Mouse (Mus musculus) stomach, embryonic 15.5 days (tissue): ENCODE measurements at regions not wholly inside any gene's neighbourhood (a gene's known extent, or its start where the extent isn't known, plus 50 kb on each side); places are given as distances from the start of the nearest gene placed in this dataset.

ENCODE experiments used
- ATAC-seq: fragments of 200-750 bp; cut with Nextera tagmentation; 2 replicates; pipeline ENCODE4 v1.8.0; 2017; ENCODE audit warnings: low read depth, moderate number of reproducible peaks, moderate TSS enrichment; ENCODE audit not compliant: insufficient read depth, low FRiP score
- H3K27ac ChIP-seq: fragments of 300-500 bp; sonication (generic); 2 replicates; pipeline ENCODE4 v1.5.1; 2015; ENCODE audit warnings: mild to moderate bottlenecking, inconsistent platforms
- H3K27me3 ChIP-seq: fragments of 300-500 bp; sonication (generic); replicated peaks from 2 replicates; pipeline ENCODE4 v1.6.1; 2015; ENCODE audit warnings: inconsistent platforms
- H3K36me3 ChIP-seq: fragments of 300-500 bp; sonication (generic); 2 replicates; pipeline ENCODE4 v1.6.1; 2015; ENCODE audit warnings: inconsistent platforms
- H3K4me1 ChIP-seq: fragments of 300-500 bp; sonication (generic); 2 replicates; pipeline ENCODE4 v1.6.1; 2015; ENCODE audit warnings: inconsistent platforms
- H3K4me2 ChIP-seq: fragments of 300-500 bp; sonication (generic); 2 replicates; pipeline ENCODE4 v1.6.1; 2015; ENCODE audit warnings: mild to moderate bottlenecking, inconsistent platforms
- H3K4me3 ChIP-seq: fragments of 300-500 bp; sonication (generic); replicated peaks from 2 replicates; pipeline ENCODE4 v1.5.1; 2015; ENCODE audit warnings: inconsistent platforms
- H3K9ac ChIP-seq: fragments of 300-500 bp; sonication (generic); 2 replicates; pipeline ENCODE4 v1.6.1; 2015; ENCODE audit warnings: inconsistent platforms
- H3K9me3 ChIP-seq: fragments of 300-500 bp; sonication (generic); 2 replicates; pipeline ENCODE4 v1.6.1; 2016; ENCODE audit warnings: inconsistent platforms
- WGBS: fragments of 180-500 bp; shearing (Covaris S2); methylation state at CpG from one replicate; pipeline ENCODE4 v1.1.7; 2015; 5-methylcytosine and 5-hydroxymethylcytosine counted together

DNA sequence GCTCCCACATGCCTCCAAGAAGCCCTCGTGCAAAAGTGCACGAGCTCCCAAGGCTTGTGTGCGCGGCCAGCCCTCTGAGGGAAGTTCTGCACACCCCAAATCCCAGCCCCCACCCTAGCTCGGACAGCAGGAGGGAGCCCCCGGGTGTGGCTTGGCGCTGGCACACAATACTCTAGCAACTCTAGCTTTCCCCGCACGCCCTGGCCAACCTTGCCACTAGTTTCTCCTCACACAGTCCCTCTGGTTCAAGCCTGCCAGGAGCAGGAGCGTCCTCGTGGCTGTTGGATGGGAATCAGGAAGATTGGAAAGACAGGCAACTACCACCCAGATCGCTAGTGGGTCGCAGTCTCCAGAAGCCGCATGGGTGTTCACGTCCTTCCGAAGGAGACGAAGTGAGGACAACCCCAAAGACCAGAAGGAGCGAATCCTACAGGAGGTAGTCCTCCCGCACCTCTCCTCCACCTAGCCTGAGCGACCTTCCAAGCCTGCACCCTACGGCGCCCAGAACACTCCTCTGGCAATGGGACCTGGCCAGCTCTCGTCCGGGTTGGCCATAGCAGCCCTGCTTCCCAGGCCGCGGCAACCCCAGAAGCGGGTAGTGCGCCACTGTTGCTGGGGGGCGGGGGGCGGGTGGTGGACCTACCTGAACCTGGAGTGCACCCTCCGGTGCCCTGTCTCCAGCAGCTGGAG is 243.9 kb downstream of the Tex13c3 start:
- Histone ChIP-seq H3K9ac (0 out of 2 replicates have a peak overlapping the region, but pooled peaks have one; percentile 6), H3K36me3 (no peaks in the 10 kb centered on the region), H3K27ac (no peak overlapping the region), H3K4me2 (peak overlapping the region; percentile 74), H3K4me3 (peak overlapping the region; percentile 48), H3K9me3 (no peaks in the 10 kb centered on the region), H3K4me1 (no peaks in the 10 kb centered on the region), H3K27me3 (no peaks in the 10 kb centered on the region)
- WGBS: 17% methylated on average over 30 of the region's 31 CpGs
- ATAC-seq: peak; percentile 72; the same call in 1 of the 2 replicates

DNA sequence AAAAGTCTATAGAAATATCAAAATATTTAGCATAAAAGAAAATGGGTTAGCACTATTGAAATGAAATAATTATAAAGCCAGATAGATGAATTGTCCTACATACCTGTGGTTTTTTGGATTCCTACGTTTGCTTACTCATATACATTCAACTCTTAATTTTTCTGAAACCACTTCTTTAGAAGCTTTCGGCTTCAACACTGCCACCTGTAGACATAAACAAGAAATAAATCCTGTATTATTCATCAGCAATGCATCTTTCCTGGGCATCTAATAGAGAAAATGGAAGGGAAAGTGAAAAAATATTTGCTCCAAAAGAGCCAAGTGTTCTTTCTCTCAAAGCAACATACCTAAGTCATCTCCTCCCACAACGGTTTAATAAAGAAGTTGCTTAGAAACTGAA is 245.7 kb downstream of the Tex13c3 start:
- no peak for ATAC-seq
- Histone ChIP-seq H3K4me1 (no peaks in the 10 kb centered on the region), H3K27me3 (no peaks in the 10 kb centered on the region), H3K4me2 (no peak overlapping the region), H3K27ac (no peak overlapping the region), H3K36me3 (no peaks in the 10 kb centered on the region), H3K9ac (no peak overlapping the region), H3K9me3 (no peaks in the 10 kb centered on the region), H3K4me3 (no peak overlapping the region)
- WGBS: 59% methylated on average over 3 of the region's 3 CpGs

DNA sequence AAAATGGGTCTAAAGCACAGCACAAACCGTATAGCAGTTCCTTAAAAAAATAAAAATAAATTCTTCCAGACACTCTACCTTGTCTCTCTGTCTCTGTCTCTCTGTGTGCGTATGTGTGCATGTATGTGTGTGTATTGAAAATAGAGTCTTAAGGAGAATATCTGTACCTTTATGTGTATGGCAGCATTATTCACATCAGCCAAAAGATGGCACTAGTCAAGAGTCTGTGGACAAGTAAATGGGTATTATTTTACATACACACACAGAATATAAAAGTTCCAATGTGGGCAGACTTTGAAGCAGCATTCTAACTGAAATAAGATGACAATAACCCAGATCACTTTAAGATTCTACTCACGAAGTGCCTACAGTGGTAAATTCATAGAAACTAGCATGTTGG is 249.3 kb downstream of the Tex13c3 start:
- Histone ChIP-seq H3K9ac (no peak overlapping the region), H3K27ac (no peak overlapping the region), H3K4me1 (no peaks in the 10 kb centered on the region), H3K4me2 (no peak overlapping the region), H3K27me3 (no peaks in the 10 kb centered on the region), H3K9me3 (no peaks in the 10 kb centered on the region), H3K36me3 (no peaks in the 10 kb centered on the region), H3K4me3 (no peak overlapping the region)
- WGBS: 80% methylated on average over 3 of the region's 3 CpGs
- ATAC-seq: no peak

DNA sequence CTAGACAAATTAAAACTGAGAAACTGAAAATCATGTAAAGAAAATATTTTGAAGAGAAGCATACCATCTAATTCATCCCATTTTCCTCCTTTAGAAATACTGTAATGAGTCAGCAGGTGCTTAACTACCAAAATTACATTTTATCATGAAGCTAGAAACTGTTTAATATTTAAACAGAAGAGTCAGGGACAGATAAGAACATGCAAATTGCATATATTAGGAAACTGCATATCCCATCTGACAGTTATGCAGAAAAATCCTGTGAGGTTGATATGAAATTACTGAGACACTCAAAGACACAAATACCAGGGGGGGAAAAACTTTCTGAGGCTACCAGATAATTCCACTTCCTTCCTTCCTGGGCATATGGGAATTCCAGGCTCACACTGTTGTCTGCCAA is 257.8 kb downstream of the Tex13c3 start:
- no peak overlapping the region for H3K4me3 ChIP-seq
- no peaks in the 10 kb centered on the region for H3K36me3 ChIP-seq
- H3K4me1 ChIP-seq: no peaks in the 10 kb centered on the region
- H3K27ac ChIP-seq: no peak overlapping the region
- no peak overlapping the region for H3K4me2 ChIP-seq
- no peak overlapping the region for H3K9ac ChIP-seq
- H3K27me3 ChIP-seq: no peaks in the 10 kb centered on the region
- no peak for ATAC-seq
- H3K9me3 ChIP-seq: no peaks in the 10 kb centered on the region

DNA sequence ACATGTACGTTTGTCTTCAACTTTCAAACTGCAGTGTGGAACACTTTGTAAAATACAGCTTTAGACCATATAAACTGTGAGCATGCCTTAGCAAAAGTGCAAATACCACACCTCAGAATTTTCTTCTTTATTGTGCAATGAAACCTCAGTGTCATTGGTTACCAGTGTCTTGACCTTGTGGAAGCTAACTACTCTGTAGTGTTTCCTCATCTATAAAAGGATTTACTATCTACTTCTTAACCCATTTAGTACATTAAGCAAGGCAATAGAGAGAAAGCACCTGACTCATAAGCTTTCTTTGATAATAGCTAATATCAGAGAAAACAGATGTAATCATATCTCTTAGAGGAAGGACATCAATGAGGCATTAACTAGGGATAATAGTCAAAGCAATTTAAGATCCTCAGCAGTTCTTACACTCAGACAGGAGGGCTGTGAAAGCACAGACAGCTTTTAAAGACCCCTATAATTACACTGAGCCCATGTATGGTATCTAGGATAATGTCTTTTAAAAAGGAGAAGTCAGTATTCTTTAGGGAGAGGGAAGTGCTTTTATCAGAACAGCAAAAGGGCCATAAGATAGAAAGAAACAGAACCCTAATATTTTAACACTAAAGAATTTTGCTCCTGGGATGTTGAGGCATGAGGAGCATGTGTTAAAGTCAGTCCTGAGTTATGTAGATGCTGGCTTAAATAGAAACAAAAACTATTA is 260.2 kb downstream of the Tex13c3 start:
- no peak overlapping the region for H3K9ac ChIP-seq
- no peak overlapping the region for H3K4me3 ChIP-seq
- no peak overlapping the region for H3K27ac ChIP-seq
- no peaks in the 10 kb centered on the region for H3K4me1 ChIP-seq
- no peaks in the 10 kb centered on the region for H3K36me3 ChIP-seq
- no peaks in the 10 kb centered on the region for H3K9me3 ChIP-seq
- no peaks in the 10 kb centered on the region for H3K27me3 ChIP-seq
- ATAC-seq: no peak; the same call in 1 of the 2 replicates
- H3K4me2 ChIP-seq: no peak overlapping the region
- WGBS: 80% methylated on average over 1 of the region's 1 CpGs

DNA sequence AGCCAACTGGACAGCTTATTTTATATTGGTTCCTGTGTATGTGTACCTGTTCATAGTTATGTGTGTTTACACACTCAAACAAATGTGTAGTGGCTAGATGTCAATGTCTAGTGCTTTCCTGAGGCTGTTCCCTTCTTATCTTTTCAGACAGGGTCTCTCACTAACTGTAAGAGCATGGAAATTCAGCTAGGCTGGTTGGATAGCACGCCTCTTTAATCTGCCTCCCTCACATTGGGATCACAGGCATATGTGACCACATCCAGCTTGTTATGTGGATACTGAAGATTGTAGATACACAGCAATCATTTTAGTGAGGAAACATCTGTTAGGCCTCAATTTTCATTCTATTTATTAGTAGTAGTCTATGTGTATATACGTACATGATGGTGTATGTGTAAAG is 261.4 kb downstream of the Tex13c3 start:
- Histone ChIP-seq H3K27me3 (no peaks in the 10 kb centered on the region), H3K4me3 (no peak overlapping the region), H3K4me1 (no peaks in the 10 kb centered on the region), H3K27ac (no peak overlapping the region), H3K9me3 (no peaks in the 10 kb centered on the region), H3K9ac (no peak overlapping the region), H3K36me3 (no peaks in the 10 kb centered on the region), H3K4me2 (no peak overlapping the region)
- no peak for ATAC-seq
- 77% methylated on average over 2 of the region's 2 CpGs for WGBS

DNA sequence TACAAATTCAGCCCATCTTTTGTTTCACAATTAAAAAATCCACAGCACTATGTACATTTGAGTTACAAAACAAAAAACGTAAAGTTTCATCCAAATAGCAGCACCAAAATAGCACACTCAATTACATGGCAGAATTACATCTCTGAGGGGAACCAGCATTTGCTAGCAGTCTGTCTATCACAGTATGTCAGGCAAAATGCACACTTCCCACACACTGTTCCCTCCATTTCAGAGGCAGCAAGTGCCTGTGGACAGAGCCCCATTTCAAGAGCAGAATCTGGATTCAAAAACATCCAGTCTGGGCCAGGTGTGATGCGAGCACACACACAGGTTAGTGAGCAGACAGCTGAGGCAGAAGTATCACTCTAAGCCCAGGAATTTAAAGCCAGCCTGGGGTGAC is 261.8 kb downstream of the Tex13c3 start:
- 81% methylated on average over 2 of the region's 2 CpGs for WGBS
- Histone ChIP-seq H3K4me2 (no peak overlapping the region), H3K9me3 (no peaks in the 10 kb centered on the region), H3K4me3 (no peak overlapping the region), H3K9ac (no peak overlapping the region), H3K36me3 (no peaks in the 10 kb centered on the region), H3K27ac (no peak overlapping the region), H3K4me1 (no peaks in the 10 kb centered on the region), H3K27me3 (no peaks in the 10 kb centered on the region)
- no peak for ATAC-seq

DNA sequence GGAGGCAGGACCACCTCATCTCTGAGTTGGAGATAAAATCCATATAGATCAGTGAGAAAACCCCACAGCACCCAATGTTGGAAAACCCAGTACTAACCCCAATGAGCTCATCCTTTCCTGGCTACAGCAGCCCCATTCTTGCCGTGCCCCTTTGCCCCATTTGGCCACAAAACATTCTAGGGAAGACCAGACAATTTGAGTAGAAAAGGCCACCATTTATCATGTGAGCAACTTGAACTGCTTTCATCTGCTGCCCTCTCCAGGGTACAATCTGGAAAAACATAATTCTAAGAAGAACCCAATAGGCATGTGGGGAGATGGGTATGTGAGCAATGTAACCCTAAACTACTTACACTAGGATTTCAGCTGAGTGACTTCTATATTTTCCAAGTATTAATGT is 274.7 kb downstream of the Tex13c3 start:
- no peak overlapping the region for H3K27ac ChIP-seq
- no peaks in the 10 kb centered on the region for H3K4me1 ChIP-seq
- ATAC-seq: no peak
- H3K4me2 ChIP-seq: no peak overlapping the region
- no peak overlapping the region for H3K4me3 ChIP-seq
- no peaks in the 10 kb centered on the region for H3K36me3 ChIP-seq
- H3K9me3 ChIP-seq: no peaks in the 10 kb centered on the region
- H3K27me3 ChIP-seq: no peaks in the 10 kb centered on the region
- 67% methylated on average over 1 of the region's 1 CpGs for WGBS
- H3K9ac ChIP-seq: no peak overlapping the region

DNA sequence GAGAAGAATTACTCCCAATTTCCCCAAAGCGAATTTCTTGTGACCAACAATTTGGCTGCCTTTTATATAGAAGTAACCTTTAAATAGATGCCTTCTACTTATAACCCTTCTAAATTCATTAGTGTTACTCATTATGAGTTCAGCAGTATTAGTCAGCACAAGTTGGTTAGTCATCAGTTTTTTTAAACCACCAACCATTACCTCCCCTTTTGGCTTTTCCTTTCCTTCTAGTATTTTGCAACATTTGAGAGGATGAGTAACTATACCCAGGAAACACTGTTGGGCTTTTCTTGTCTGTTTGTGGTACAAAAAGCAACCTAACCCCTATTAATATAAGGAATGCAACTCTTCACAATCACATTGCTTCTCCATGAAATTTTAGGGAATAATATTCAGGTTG is 278.6 kb downstream of the Tex13c3 start:
- no peak for ATAC-seq

DNA sequence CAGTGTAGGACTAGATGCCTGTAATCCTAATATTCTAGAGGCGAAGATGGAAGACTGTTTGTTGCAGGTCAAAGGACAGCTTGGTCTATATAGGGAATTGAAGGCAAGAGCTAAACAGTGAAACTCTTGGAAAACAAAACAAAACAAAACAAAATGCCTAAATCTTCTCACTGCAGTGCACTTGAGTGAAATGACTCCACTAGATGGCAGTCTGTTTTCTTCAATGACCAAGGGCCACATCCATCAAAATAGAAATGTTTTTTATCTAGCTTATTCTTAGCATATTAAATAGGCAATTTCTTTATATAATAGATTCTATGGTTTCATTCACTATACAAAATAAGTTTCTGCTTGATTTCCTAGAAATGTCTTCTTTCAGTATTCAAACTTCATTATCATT is 279.7 kb downstream of the Tex13c3 start:
- WGBS: 74% methylated on average over 1 of the region's 1 CpGs
- H3K27me3 ChIP-seq: no peaks in the 10 kb centered on the region
- no peaks in the 10 kb centered on the region for H3K9me3 ChIP-seq
- H3K4me1 ChIP-seq: no peaks in the 10 kb centered on the region
- ATAC-seq: no peak
- no peak overlapping the region for H3K4me2 ChIP-seq
- H3K9ac ChIP-seq: no peak overlapping the region
- H3K36me3 ChIP-seq: no peaks in the 10 kb centered on the region
- no peak overlapping the region for H3K4me3 ChIP-seq
- H3K27ac ChIP-seq: no peak overlapping the region

More for the DNA sequence above, 278.6 kb downstream of the Tex13c3 start:
- H3K4me1 ChIP-seq: no peaks in the 10 kb centered on the region
- no peak overlapping the region for H3K4me2 ChIP-seq
- H3K9ac ChIP-seq: no peak overlapping the region
- H3K4me3 ChIP-seq: no peak overlapping the region
- no peaks in the 10 kb centered on the region for H3K36me3 ChIP-seq
- WGBS: 89% methylated on average over 1 of the region's 1 CpGs
- no peaks in the 10 kb centered on the region for H3K9me3 ChIP-seq
- H3K27me3 ChIP-seq: no peaks in the 10 kb centered on the region
- no peak overlapping the region for H3K27ac ChIP-seq

DNA sequence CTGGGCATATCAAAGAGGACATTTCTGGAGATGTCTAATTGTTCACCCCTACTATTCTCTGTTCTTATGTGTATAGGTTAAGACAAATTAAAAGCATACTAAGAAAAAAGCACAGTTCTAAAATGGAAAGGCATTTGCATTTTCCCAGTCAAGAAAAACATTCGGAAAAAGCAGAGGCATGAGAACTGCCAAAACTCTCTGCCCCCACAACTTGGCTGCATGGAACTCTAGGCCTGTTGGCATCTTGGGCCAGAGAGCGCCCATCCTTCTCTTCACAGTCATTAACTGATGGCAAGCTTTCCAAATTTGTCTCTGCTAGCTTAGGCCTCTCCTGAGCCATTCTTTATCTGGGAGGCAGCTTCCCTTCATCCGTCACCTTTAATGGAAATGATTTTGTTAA is 281.6 kb downstream of the Tex13c3 start:
- WGBS: 86% methylated on average over 3 of the region's 3 CpGs
- no peak for ATAC-seq
- H3K27me3 ChIP-seq: no peaks in the 10 kb centered on the region
- H3K9ac ChIP-seq: no peak overlapping the region
- H3K9me3 ChIP-seq: no peaks in the 10 kb centered on the region
- H3K4me1 ChIP-seq: no peaks in the 10 kb centered on the region
- H3K27ac ChIP-seq: no peak overlapping the region
- H3K4me3 ChIP-seq: no peak overlapping the region
- no peaks in the 10 kb centered on the region for H3K36me3 ChIP-seq
- no peak overlapping the region for H3K4me2 ChIP-seq

DNA sequence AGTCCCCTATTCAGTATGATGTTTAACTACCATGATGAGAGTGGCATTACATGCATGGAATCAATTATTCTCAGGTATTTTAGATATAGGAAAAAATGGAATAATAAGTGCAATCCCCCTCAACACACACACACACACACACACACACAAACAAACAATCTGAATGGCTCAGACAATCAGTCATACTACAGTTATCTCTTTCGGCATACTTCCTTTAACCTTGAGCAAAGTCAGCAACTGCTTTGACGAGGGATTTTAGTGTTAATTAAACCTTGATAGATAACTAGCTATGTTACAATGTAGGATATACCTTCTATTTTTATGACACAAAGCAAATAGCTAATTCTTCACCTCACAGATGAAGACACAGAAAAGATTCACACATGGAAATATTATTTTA is 312.1 kb downstream of the Tex13c3 start:
- Histone ChIP-seq H3K4me3 (no peak overlapping the region), H3K27ac (no peak overlapping the region), H3K9ac (no peak overlapping the region), H3K4me2 (no peak overlapping the region), H3K4me1 (no peaks in the 10 kb centered on the region), H3K36me3 (no peaks in the 10 kb centered on the region), H3K27me3 (no peaks in the 10 kb centered on the region), H3K9me3 (no peaks in the 10 kb centered on the region)
- ATAC-seq: no peak
- WGBS: 64% methylated on average over 2 of the region's 2 CpGs
